Mouse (Mus musculus) granulocyte monocyte progenitor cell, adult 5-6 weeks (primary cell): Measurements from ENCODE around the gene Slain2. TPM values are rescaled to one million over a fixed set of nuclear protein-coding genes. Genes with fewer than 3 reads are reported as not detected.
"Not testable (repeated sequence)": the region's sequence is repeated elsewhere in the genome, so short reads cannot be mapped to it uniquely, and the experiment has no call there.

Experiments used
- ATAC-seq: replicated peaks from 2 replicates; pipeline ENCODE4 v1.8.0; 2016; ENCODE audit warnings: mild to moderate bottlenecking, moderate TSS enrichment, inconsistent platforms; ENCODE audit not compliant: poor library complexity, severe bottlenecking
- total RNA-seq, 2 experiments: library from RNA; stranded (forward) in 1 of 2; stranded (reverse) in 1 of 2; fragments of 200-712, 200-1000 nt in 1 of 2; fragments of >200 nt in 1 of 2; fragmentation: Nextera tagmentation in 1 of 2; gene quantifications; 2 replicates each; pipeline ENCODE4 v1.2.3; 2014 to 2017

The Slain2 gene
- total RNA-seq, 2 experiments from 2014 or later = 60.4 to 70.7 TPM

DNA sequence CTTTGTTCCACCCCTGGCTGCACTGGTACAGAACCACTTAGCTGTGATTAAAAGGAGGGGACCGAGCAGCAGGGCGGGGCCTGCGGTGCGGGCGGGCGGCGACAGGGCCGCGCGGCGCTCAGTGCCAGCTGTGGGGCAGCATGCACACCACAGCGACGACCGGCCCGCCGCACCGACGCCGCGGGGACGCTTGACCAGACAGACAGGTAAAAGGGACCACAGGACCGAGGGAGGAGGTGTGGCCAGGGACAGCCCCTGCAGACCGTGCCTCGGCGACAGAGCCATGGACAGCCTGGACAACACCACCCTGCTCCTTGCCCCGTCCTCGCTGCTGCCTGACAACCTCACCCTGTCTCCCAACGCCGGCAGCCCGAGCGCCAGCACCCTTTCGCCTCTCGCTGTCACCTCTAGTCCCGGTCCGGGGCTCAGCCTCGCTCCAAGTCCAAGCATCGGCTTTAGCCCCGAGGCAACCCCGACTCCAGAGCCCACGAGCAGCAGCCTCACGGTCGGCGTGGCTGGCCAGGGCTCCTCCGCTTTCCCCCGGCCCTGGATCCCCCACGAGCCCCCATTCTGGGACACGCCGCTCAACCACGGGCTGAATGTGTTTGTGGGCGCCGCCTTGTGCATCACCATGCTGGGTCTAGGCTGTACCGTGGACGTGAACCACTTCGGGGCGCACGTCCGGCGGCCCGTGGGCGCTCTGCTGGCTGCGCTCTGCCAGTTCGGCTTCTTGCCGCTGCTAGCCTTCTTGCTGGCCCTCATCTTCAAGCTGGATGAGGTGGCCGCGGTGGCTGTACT is 92.9 kb downstream of the Slain2 start, which contains the start of gene Slc10a4:
TSS of gene Slc10a4 (plus strand) at position 100 of the 798 bp plus-strand sequence.
- peak; percentile 54 for ATAC-seq

DNA sequence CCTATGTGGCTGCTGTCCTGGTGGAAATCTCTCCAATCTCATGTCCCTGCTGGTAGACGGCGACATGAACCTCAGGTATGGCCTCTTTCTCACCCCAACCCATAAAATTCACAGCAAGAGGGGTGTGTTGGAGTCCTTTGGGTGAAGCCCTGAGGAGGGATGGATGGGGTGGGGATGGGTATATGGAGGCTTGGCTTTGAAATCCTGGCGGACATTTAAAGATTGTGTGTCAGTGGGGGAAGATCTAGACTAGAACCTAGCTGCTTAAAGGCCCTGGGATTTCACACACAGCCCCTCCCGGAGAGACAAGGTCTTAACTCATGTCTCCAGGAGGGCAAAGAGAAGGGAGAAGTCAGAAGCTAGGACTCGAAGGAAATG is 93.5 kb downstream of the Slain2 start:
- ATAC-seq = no peak

DNA sequence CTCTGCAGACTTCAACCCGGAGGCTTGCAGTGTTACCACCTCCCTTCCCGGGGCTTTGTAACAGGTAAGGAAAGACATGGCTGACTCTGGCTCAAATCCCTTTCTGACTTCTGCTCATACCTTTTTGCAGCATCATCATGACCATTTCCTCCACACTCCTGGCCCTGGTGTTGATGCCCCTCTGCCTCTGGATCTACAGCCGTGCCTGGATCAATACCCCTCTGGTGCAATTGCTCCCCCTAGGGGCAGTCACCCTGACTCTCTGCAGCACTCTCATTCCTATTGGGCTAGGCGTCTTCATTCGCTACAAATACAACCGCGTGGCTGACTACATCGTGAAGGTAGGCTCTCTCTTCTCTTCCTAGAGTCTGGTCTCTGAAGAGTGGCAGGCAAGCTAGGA is 94.1 kb downstream of the Slain2 start:
- ATAC-seq = peak; percentile 75

DNA sequence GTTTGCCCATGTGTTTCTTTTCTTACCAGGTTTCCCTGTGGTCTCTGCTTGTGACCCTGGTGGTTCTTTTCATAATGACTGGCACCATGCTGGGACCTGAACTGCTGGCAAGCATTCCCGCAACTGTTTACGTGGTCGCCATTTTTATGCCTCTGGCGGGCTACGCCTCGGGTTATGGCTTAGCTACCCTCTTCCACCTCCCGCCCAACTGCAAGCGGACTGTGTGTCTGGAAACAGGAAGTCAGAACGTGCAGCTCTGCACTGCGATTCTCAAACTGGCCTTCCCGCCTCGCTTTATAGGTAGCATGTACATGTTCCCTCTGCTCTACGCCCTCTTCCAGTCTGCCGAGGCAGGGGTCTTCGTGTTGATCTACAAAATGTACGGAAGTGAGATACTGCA is 97.7 kb downstream of the Slain2 start:
- 0 out of 2 replicates have a peak, but pooled peaks have one; percentile 9 for ATAC-seq

DNA sequence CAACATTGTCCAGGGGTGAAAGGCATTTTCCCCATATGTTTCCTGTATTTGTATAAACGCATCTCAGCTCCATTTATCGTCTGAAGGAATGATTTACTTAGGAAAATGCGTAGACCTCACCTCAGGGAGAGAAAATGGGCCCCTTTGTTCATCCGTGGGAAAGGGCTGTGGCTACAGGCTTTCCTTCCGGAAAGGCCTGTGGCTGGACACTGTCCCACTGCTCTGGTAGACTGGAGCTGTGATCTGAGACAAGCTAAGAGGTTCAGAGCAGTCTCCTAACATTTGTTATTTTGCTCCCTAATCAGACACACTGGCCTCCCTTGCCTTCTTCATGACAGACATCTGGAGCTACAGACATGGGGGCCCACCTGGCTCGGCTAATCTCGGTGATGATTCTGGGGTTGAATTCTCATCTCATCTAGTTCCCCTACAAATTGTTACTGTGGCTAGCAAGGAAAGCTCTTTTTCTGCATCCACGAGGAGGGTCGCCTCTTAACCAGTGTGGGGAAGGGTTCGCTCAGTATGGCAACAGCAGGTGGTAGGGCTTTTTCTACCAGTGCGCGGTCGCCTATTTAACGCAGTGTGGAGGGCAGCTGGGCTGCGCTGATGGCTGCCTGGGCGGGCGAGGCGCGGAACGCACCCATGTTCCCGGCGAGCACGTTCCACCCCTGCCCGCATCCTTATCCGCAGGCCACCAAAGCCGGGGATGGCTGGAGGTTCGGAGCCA is 98.9 kb downstream of the Slain2 start:
- ATAC-seq = not testable (repeated sequence)

DNA sequence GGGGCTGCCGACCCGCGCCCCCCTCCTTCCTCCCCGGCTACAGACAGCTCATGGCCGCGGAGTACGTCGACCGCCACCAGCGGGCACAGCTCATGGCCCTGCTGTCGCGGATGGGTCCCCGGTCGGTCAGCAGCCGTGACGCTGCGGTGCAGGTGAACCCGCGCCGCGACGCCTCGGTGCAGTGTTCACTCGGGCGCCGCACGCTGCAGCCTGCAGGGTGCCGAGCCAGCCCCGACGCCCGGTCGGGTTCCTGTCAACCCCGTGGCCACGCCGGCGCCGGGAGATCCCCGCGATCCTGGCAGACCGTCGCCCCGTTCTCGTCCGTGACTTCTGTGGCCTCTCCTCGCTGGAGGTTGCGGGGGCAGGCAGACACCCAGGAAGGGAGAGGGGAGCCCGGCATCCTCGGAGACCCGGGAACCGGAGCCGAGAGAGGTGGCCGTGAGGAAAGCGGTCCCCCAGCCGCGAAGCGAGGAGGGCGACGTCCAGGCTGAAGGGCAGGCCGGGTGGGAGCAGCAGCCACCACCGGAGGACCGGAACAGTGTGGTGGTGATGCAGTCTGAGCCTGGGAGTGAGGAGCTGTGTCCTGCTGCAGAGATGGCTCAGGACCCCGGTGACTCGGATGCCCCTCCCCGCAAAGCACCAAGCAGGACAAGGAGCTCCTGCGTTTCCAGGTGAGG is 99.6 kb downstream of the Slain2 start:
- peak; percentile 62 for ATAC-seq

DNA sequence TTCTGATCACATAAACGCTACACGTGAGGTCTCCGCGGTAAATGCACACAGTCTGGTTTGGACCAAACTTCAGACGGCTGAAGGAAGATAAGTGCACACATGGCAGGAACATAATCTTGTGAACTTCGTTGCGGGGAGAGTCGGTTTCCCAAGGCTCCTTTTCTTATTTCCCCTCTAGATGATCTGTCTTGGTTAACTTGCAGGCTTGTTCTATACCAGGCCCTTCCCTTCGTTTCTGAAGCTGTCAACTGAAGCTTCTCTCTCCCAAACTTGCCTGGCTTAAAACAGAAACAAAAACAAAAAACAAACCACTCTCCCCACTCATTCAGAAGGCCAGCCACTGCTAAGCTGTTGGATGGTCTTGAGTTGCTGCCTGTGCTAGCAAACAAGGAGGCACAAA is 100.6 kb downstream of the Slain2 start:
- no peak for ATAC-seq

DNA sequence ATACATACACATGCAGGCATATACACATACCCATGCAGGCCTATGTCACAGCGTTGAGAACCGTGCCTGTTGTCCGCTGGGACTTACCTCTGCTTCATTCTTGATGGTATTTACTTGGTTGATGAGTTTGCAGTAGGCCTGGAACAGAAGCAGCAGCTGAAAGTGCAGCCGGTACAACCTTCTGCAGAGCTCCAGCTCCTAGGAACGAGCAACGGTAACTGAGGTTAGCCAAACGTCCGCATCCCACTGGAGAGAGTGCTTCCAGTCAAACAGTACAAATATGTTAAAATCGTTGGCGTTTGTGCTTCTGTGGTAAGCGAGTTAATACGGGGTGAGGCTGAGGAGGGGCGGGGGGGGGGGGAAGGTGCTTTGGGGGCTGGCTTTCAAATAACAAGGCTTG is 109.7 kb downstream of the Slain2 start:
- ATAC-seq = no peak

Other genes starting within 250 kb of the Slain2 start
- not detected in 2 replicates for gene Txk, start 161.5 kb upstream of the Slain2 start, total RNA-seq (2014; fragmentation: Nextera tagmentation)
- gene Txk, start 161.5 kb upstream of the Slain2 start, total RNA-seq (2017) = 0.31 TPM in 1 of 2 replicates, not detected in the other
- gene Tec, start 45.8 kb upstream of the Slain2 start, total RNA-seq (2014; fragmentation: Nextera tagmentation) = 36.0 and 42.9 TPM in 2 replicates
- gene Tec, start 45.8 kb upstream of the Slain2 start, total RNA-seq (2017) = 33.9 and 39.8 TPM in 2 replicates
- gene Gm10135, start 60.4 kb downstream of the Slain2 start, total RNA-seq (2014; fragmentation: Nextera tagmentation) = not detected in 2 replicates
- gene Gm10135, start 60.4 kb downstream of the Slain2 start, total RNA-seq (2017) = not detected in 2 replicates
- gene Slc10a4, start 92.6 kb downstream of the Slain2 start, total RNA-seq (2014; fragmentation: Nextera tagmentation) = not detected in 2 replicates
- gene Slc10a4, start 92.6 kb downstream of the Slain2 start, total RNA-seq (2017) = not detected in 2 replicates